Mouse (Mus musculus): ENCODE measurements around the gene Trim9.

Gene Trim9

DNA sequence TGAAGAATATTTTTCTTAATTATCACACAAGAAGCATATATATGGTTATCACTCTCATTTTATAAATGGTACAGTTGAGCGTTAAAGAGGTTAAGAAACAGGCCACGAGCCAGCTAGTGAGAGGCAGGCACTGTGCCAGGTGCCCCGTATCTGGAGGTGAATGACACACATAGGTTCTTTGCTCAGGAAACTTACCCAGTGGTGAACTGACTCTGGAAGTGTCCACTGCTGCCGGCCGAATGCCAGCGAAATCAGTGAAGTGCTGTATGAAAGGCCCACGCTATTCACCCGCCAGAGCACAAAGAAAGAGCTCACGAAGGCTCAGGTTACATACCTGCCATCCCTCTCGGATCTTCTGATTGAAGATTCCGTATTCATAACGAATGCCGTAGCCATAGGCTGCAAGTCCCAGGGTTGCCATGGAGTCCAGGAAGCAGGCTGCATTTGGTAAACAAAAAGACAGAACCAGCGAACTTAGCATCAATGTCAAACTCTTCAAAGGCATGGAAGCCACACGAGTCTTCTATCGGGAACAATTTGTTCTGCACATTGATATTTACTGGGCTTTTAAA is 131.1 kb downstream of the Trim9 start:
- intact Hi-C loops (cut with DNase I): no loop called here

GRCm38 (mm10) chr12:70214281-70214680 is 133.1 kb downstream of the Trim9 start:
- intact Hi-C loops (cut with DNase I): no loop called here

DNA sequence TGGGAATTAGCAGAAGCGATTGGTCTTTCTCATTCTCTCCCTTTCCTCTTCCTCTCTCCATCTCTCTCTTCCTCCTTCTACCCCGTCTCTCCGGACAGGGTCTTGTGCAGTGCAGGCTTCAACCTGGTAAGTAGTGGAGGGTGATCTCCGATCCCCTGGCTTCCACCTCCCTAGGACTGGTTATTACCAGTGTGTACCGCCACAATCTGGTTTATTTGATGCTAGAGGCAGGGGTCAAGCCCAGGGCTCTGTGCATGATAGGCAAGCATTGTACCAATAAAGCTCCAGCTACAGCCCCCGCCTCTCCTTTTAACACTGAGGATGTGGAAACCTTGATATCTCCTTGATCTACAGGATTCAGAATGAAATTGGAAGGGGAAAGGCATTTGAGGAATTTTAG is 133.8 kb downstream of the Trim9 start:
- intact Hi-C loops (cut with DNase I): no loop called here

- intact Hi-C loops (cut with DNase I): no loop called here
These were observed 134.9 kb downstream of the Trim9 start for GRCm38 (mm10) chr12:70212501-70212900.

GRCm38 (mm10) chr12:70208214-70208613 is 139.2 kb downstream of the Trim9 start:
- intact Hi-C loops (cut with DNase I): no loop called here

GRCm38 (mm10) chr12:70204433-70204832 is 143.0 kb downstream of the Trim9 start:
- intact Hi-C loops (cut with DNase I): no loop called here

GRCm38 (mm10) chr12:70201926-70202529 is 145.4 kb downstream of the Trim9 start:
- intact Hi-C loops (cut with DNase I): no loop called here

- intact Hi-C loops (cut with DNase I): no loop called here
These were observed 151.1 kb downstream of the Trim9 start for GRCm38 (mm10) chr12:70196341-70196740.

DNA sequence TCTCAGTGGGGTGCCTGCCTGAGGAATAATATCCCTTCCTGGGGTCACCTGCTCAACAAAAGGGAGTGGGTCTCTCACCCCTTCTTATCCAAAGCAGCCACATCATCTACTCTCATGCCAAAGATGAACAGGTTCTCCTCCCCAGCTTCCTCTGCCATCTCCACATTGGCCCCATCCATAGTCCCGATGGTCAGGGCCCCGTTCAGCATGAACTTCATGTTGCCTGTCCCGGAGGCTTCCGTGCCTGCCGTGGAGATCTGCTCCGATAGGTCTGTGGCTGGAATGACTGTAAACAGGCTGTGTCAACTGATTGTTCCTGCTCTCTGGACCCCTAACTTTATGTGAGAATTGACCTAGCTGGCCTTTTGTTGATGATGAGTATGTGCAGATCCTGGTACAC is 152.0 kb downstream of the Trim9 start:
- intact Hi-C loops (cut with DNase I): no loop called here

Measured in adrenal gland (tissue).